Mouse (Mus musculus) kidney, adult 2 months (tissue): Measurements from ENCODE around the gene Rsrc1. TPM values are rescaled to one million over a fixed set of nuclear protein-coding genes. Genes with fewer than 3 reads are reported as not detected.
"Not testable (repeated sequence)": the region's sequence is repeated elsewhere in the genome, so short reads cannot be mapped to it uniquely, and the experiment has no call there.

ENCODE experiments used
- DNase-seq: peaks from one replicate; pipeline ENCODE4 v3.0.0; 2021
- H3K27ac ChIP-seq: fragments of 200-500 bp; 2 replicates; pipeline ENCODE4 v1.5.1; 2012; ENCODE audit warnings: low read depth, low read length, control low read depth, inconsistent platforms; ENCODE audit not compliant: insufficient read depth
- H3K27me3 ChIP-seq: fragments of 200-500 bp; replicated peaks from 2 replicates; pipeline ENCODE4 v1.6.1; 2012; ENCODE audit warnings: mild to moderate bottlenecking, moderate library complexity, low read length, inconsistent platforms; ENCODE audit not compliant: control insufficient read depth, insufficient read depth
- H3K36me3 ChIP-seq: fragments of 200-500 bp; 2 replicates; pipeline ENCODE4 v1.6.1; 2012; ENCODE audit warnings: mild to moderate bottlenecking, moderate library complexity, low read length, inconsistent platforms; ENCODE audit not compliant: control insufficient read depth, insufficient read depth
- H3K4me1 ChIP-seq: fragments of 200-500 bp; 2 replicates; pipeline ENCODE4 v1.6.1; 2011; ENCODE audit warnings: low read length; ENCODE audit not compliant: control insufficient read depth, insufficient read depth
- H3K4me3 ChIP-seq: fragments of 200-500 bp; 2 replicates; pipeline ENCODE4 v1.5.1; 2011; ENCODE audit warnings: mild to moderate bottlenecking, low read depth, low read length, control low read depth; ENCODE audit not compliant: insufficient read depth
- CTCF ChIP-seq: fragments of 200-500 bp; conservative IDR thresholded peaks from 2 replicates; pipeline ENCODE4 v1.5.1; 2011; ENCODE audit warnings: low read depth, mild to moderate bottlenecking, control low read depth, low read length, moderate library complexity, mixed read lengths; ENCODE audit not compliant: insufficient read depth, insufficient read length
- POLR2A ChIP-seq: fragments of 200-500 bp; IDR thresholded peaks from one replicate; pipeline ENCODE4 v1.6.1; 2011; ENCODE audit warnings: low read depth, low read length, control low read depth
- WGBS: fragments of 180-500 bp; shearing (Covaris S2); methylation state at CpG from one replicate; pipeline ENCODE4 v1.1.7; 2018; 5-methylcytosine and 5-hydroxymethylcytosine counted together
- polyA plus RNA-seq: library from polyadenylated mRNA; depleted of rRNA; stranded (reverse); fragments of >200 nt; gene quantifications from 2 replicates; pipeline ENCODE4 v1.2.3, GENCODE M21; 2012

The Rsrc1 gene
- polyA plus RNA-seq, 1 experiment, result 4.4 TPM

GRCm38 (mm10) chr3:66986287-66986560, 5.0 kb downstream of the Rsrc1 start:
- WGBS, result 5% methylated on average over 1 of the region's 1 CpGs
- Histone ChIP-seq H3K4me3 (peak overlapping the region; percentile 93), H3K27me3 (0 out of 2 replicates have a peak, but pooled peaks cover 2% of the 10 kb centered on the region), H3K36me3 (no peaks in the 10 kb centered on the region), H3K4me1 (0 out of 2 replicates have a peak, but pooled peaks cover 3% of the 10 kb centered on the region), H3K27ac (no peak overlapping the region)
- TF ChIP-seq POLR2A, result no peak
- no peak for TF ChIP-seq CTCF
- no peak for DNase-seq

DNA sequence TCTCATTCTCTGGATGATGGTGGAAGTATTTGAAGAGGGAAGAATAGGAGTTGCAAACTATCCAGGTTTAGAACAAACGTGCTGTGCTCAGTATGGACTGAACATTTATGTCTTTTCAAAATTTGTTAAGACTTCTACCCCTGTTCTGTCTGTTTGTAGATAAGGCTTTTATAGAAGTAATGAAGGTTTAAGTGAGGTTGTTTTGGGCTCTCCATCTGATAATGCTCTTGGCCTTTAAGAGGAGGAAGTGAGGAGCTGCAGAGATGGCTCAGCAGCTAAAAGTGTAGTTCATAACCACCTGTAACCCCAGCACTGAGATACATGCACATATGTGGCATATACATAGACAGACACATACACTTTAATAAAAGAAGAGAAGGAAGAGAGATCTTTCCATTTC, 15.6 kb downstream of the Rsrc1 start:
- no peak for DNase-seq
- Histone ChIP-seq H3K27ac (no peak overlapping the region), H3K36me3 (peaks cover 2% of the 10 kb centered on the region; the same call in 1 of the 2 replicates), H3K27me3 (no peaks in the 10 kb centered on the region), H3K4me3 (no peak overlapping the region), H3K4me1 (no peaks in the 10 kb centered on the region)
- no peak for TF ChIP-seq POLR2A
- no peak for TF ChIP-seq CTCF
- 95% methylated on average over 1 of the region's 1 CpGs for WGBS

DNA sequence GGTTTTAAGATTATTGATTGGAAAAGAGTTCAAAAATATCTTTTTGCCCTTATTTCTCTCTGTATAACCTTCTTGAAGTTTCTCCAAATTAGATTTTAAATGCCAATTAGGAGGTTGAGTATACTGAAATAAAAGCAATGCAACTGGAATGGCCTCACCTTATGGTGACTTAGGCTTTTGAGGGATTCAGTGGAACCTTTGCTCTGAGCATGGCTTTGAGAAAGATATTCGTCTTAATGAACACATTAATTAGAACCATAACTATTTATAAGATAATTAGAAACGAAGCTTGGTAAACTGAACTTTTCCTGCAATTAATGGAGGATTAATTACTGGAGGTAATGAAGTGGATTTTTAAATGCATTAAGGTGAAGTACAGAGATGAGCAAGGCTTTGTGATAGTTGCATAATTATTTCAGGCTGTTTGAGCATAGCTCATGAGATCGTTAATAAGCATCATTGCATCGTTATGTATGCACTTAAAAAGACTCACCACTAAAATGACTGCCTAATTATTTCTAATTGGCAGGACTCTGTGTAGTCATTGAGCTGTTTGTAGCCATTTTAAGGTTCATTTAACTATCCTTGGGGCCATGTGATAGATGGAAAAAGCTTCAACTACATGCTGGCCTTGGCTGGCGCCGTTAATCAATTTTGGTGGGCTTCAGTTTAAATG, 55.3 kb downstream of the Rsrc1 start:
- 90% methylated on average over 6 of the region's 6 CpGs for WGBS
- TF ChIP-seq CTCF (no peak), POLR2A (no peak)
- Histone ChIP-seq H3K27ac (no peak overlapping the region), H3K36me3 (no peaks in the 10 kb centered on the region; the same call in 1 of the 2 replicates), H3K4me3 (no peak overlapping the region), H3K4me1 (no peaks in the 10 kb centered on the region), H3K27me3 (no peaks in the 10 kb centered on the region)
- DNase-seq, result no peak

DNA sequence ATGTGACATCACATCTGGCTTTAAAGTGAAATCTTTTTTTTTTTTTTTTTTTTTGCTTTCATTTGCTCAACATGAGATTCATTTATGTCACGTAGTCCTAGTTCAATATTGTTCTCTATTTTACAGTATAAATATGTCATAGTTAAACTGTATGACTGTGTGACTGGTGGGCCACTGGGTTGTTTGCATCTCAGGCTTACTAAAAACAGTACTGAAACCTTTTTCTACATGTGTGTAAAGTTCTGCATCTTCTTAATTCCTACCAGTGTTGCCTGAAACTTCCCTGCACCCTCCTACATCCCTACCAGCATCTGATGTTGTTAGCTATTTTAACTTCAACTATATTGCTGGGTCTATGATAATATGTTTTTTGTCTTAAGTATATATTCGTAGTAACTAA, 78.6 kb downstream of the Rsrc1 start:
- Histone ChIP-seq H3K27me3 (no peaks in the 10 kb centered on the region), H3K27ac (no peak overlapping the region), H3K4me1 (no peaks in the 10 kb centered on the region), H3K4me3 (no peak overlapping the region), H3K36me3 (peaks cover 3% of the 10 kb centered on the region)
- WGBS, result 95% methylated on average over 2 of the region's 2 CpGs
- no peak for TF ChIP-seq CTCF
- no peak for TF ChIP-seq POLR2A
- DNase-seq, result no peak

GRCm38 (mm10) chr3:67070575-67071488, 89.6 kb downstream of the Rsrc1 start:
- TF ChIP-seq CTCF, result no peak
- TF ChIP-seq POLR2A, result no peak
- no peaks in the 10 kb centered on the region for H3K4me1 ChIP-seq
- no peak overlapping the region for H3K27ac ChIP-seq
- no peak overlapping the region for H3K4me3 ChIP-seq
- no peaks in the 10 kb centered on the region for H3K27me3 ChIP-seq
- 81% methylated on average over 11 of the region's 11 CpGs for WGBS
- DNase-seq, result no peak
- H3K36me3 ChIP-seq, result no peaks in the 10 kb centered on the region

DNA sequence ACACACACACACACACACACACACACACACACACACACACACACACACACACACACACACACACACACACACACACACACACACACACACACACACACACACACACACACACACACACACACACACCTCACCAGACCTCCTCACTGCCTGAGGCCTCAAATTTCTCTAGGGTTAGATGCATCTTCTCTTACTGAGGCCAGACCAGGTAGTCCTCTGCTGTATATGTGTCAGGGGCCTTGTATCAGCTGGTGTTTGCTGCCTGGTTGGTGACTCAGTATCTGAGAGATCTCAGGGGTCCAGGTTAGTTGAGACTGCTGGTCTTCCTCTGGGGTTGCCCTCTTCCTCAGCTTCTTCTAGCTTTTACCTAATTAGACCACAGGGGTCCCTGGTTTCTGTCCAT, 92.5 kb downstream of the Rsrc1 start:
- H3K36me3 ChIP-seq, H3K4me1 ChIP-seq, DNase-seq, H3K27ac ChIP-seq, H3K4me3 ChIP-seq, H3K27me3 ChIP-seq: not testable (repeated sequence)

DNA sequence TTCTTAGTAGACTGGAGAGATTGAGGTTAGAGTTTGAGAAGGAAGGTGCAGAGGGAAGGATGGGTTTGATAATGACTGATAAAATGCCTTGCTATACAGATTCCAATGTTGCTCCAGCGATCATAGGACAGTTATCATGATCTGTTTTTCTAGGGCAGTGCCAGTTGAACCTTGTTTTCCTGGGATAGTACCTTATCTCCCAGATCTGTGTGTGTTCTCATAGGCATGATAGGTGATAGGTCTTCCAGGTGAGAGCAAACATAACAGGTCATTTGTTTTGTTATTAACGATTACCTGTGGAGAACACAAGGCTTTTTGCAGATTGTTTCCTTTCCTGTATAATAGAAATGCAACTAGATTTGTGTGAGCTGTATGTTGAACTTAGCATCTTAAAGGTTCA, 94.3 kb downstream of the Rsrc1 start:
- Histone ChIP-seq H3K27me3 (no peaks in the 10 kb centered on the region), H3K27ac (no peak overlapping the region), H3K4me1 (no peaks in the 10 kb centered on the region), H3K4me3 (no peak overlapping the region), H3K36me3 (no peaks in the 10 kb centered on the region)
- DNase-seq, result no peak
- TF ChIP-seq POLR2A, result no peak
- TF ChIP-seq CTCF, result no peak
- 90% methylated on average over 2 of the region's 2 CpGs for WGBS
